Mouse (Mus musculus): ENCODE measurements around the gene Plvap.

GRCm38 (mm10) chr8:71462191-71462590 lies 49.4 kb downstream of the Plvap start:
- TF ChIP-seq CTCF (IDR thresholded peaks at IDR 0.05; ENCODE audit: borderline replicate concordance, extremely low read depth, insufficient read depth, insufficient read length) (no peak), POLR2A (IDR thresholded peaks at IDR 0.05; ENCODE audit: borderline replicate concordance, extremely low read depth, insufficient read depth, insufficient read length, poor library complexity, severe bottlenecking) (no peak)
